Mouse (Mus musculus): Measurements from ENCODE around the gene Tia1. TPM values are rescaled to one million over a fixed set of nuclear protein-coding genes. Genes with fewer than 3 reads are reported as not detected.

The Tia1 gene
- total RNA-seq, 2 experiments from 2014 or later: 38.5 to 39.9 TPM

DNA sequence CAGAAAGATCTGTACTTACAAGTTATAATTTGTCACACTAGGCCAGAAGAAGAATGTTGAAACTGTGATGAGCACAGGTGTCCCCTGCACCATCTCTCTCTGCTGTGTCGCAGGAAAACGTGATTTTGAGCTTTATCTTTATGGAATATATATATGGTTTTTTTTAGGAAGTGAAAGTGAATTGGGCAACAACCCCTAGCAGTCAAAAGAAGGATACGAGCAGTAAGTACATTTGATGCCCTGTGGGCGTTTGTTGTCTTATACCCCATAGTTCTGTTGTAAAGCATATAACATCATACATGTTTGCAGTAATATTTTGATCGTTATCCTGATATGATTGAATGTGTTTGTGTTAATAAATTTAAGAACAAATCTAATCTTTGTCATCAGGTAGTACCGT lies 14.7 kb downstream of the Tia1 start:
- intact Hi-C loops (cut with DNase I): no loop called here

DNA sequence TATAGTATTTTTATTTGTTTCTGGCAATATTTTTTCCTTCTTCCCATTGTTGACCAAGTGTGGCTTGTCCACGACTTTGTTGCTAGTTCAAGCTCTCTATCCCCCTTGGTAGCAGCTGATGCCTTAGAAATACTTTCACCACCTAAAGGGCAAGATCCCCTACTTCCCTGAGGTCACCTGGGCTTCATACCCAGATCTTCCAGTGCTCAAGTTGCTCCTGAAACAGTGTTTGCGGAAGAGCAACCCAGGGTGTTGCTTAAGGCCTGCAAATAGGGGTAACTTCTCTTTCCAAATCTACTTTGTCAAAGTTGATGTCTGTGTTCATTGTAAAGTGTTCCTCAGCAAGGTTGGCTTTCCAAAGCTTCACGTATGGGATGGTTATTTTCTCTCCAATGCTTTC lies 15.2 kb downstream of the Tia1 start:
- intact Hi-C loops (cut with DNase I): no loop called here
- no peak for DNase-seq

More for the DNA sequence above, 14.7 kb downstream of the Tia1 start:
- DNase-seq: no peak

DNA sequence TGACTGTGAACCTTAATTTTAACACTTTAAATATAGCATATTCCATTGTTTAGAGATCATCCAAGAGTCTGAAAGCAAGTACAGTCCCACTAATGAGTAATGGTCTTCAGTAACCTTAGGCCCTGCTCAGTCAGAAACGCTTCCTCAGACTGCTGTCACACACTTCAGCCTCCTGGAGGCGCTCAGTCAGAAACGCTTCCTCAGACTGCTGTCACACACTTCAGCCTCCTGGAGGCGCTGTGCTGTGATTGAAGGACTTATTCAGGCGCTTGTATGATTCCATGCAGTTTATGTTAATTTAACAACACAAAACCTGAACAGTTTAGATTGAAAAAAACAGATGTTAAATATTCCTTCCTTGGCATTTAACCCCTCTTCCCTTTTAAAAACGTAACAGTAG lies 16.5 kb downstream of the Tia1 start:
- intact Hi-C loops (cut with DNase I): no loop called here
- no peak for DNase-seq

DNA sequence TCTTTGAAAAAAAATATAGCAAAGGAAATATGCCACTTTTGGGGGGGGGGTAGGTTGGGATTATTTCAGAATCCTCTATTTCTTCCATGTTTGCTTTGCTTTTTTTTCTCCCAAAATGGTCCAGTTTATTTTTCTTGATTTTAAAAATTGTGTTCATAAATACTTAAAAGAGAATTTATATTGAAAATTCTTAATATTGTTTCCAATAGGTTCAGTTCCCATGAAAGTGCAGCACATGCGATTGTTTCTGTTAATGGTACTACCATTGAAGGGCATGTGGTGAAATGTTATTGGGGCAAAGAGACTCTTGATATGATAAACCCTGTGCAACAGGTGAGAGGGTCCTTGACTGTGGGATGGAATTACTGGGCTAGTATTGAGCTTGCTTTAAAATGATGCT lies 22.3 kb downstream of the Tia1 start, which contains the start of gene Gm44790:
Gm44790 (plus strand) TSS at position 301 of the 400 bp plus-strand sequence.
- intact Hi-C loops (cut with DNase I): no loop called here
- DNase-seq: no peak

DNA sequence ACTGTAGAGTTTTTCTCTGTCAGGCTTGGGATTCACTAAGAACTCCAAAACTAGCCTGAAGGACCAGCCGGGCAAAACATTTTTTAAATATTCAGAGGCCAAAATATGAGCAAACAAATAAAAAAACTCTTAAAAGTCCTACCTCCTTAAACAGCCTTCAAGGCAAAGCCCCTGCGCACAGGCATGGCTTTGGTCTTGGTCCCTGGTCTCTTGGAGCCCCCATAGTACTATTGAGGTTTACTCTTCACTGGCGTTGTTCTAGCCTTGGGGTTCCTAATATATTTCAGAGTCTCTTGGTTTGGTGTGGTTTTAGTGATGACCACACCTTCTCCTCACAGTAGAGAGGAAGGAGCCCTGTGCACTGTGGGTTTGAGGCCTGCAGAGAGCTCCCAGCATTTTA lies 27.5 kb downstream of the Tia1 start:
- DNase-seq: no peak
- intact Hi-C loops (cut with DNase I): no loop called here

DNA sequence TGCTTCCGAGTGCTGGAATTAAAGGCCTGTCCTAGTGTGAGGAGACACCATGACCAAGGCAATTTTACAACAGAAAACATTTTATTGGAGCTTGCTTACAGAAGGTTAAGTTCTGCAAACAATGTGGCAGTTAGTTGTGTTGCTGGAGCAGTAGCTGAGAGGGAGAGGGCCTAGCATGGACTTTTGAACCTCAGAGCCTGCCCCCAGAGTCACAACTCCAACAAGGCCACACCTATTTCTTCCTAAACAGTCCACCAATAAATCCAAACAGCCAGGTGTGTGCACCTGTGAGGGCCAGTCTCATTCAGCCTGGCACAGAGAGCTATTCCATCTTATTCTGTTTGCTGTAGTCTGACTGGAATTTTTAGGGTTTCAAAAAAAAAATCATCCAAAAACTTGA lies 29.7 kb downstream of the Tia1 start:
- no peak for DNase-seq
- intact Hi-C loops (cut with DNase I): no loop called here

DNA sequence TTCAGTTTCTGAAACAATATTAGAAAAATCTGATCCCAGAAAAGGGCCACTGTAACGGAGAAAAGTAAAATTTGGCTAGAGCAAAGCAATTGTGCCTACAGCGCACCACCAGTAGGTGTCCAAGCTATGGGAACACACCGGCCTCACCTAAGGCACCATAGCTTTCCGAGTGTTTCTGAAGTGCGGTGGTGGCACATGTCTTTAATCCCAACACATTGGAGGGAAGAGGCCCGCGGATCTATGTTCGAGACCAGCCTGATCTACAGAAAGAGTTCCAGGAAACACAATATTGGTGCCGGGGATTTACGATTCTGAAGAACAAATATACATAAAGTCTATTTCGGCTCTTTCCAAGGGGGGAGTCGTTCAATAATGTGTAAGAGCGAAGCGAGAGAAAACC lies 33.7 kb downstream of the Tia1 start:
- DNase-seq: peak; percentile 30 to 59
- intact Hi-C loops (cut with DNase I): loop anchor here (1.0 to 5.0 kb wide), 2 partner anchors 32 to 230 kb away; partner anchors contain the start of gene Mxd1

DNA sequence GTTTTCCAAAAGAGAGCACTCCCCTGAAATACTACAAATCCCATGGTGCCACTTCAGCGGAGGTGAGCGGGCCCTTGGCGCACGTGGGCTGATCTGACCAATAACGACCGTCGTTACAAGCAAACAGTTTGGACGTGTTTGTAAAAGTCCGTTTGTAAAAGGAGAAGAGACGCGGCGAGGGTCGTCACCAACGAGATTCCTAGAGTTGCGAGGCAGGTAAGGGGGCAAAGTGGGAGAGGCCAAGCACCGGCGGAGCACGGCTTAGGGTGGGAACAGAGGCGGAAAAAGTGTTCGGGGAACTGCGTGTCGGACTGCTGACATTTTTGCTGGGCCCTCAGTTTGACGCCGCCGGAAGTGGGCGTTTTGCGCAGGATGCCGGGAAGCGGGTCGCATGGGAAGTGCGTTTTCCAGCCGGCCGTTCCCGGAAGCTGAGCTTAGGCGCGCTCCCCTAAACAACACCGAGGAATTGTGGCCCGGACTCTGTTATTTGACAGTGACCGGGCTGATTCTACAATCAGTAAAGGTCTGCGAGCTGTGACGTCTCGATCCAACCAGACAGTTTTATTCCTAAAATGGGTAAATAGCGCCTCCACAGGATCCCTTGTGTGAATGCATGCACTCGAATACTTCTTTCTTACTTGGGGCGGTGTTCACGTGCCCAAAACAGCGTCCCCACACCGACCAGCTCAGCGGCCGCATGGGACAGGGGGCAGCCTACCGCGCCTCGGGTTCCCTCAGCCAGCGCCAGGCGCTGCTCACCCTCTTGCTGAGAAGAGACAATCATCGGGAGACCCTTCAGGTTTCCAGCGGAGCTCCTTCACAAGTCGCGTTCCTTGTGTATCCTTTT lies 34.5 kb downstream of the Tia1 start, which contains the start of gene C87436:
C87436 (plus strand) TSS at position 103 of the 847 bp plus-strand sequence.
- peak; percentile 92 to 95 for DNase-seq
- intact Hi-C loops (cut with DNase I): loop anchor here (5.0 kb wide), 1 partner anchor 229 kb away; the partner anchor contains the start of gene Mxd1

DNA sequence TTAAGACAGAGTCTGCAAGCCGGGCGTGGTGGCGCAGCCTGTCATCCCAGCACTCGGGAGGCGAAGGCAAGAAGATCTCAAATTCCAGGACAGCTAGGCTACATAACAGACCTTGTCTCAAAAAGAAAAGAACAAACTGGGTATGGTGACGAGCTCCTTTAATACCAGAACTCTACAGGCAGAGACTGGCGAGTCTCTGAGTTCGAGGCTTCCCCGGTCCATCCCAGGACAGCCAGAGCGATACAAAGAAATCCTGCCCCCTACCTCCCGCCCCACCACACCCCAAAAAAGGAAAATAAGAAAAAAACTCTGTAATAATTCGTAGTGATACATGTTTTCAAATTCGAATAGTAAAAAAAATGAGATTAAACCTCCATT lies 35.1 kb downstream of the Tia1 start:
- DNase-seq: no peak
- intact Hi-C loops (cut with DNase I): loop anchor here (5.0 kb wide), 1 partner anchor 228 kb away; the partner anchor contains the start of gene Mxd1

DNA sequence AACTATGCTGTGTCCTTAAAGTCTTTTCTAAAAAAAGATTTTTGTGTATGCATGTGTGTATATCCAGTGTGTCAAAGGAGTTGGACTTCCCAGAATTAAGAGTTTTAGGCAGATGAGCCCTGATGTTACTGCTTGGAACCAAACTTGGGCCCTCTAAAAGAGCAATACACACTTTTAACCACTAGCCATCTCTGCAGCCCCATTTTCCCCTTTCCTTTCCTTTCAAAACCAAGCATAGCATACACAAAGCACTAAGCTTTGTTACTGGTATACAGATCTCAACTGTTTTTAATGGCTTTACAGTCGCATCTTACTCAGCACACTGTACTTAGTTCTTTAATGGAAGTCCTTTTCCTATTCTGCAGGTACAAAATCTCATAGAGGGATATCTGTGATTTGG lies 35.5 kb downstream of the Tia1 start:
- intact Hi-C loops (cut with DNase I): loop anchor here (5.0 kb wide), 1 partner anchor 228 kb away; the partner anchor contains the start of gene Mxd1
- no peak for DNase-seq

DNA sequence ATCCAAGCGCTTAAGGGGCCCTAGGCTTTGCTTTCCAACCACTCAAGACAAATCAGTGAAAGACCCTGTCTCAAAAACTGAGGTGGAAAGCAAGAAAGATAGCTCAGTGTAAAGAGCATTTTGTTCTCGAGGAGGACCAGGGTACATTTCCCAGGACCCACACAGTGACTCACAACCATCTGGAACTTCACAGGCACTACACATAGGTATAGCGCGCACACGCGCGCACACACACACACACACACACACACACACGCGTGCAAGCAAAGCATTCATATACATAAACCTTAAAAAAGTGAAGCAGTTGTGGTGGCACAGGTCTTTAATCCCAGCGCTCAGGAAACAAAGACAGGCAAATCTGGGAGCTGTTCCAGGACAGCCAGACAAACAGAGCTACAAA lies 37.6 kb downstream of the Tia1 start:
- intact Hi-C loops (cut with DNase I): no loop called here
- no peak for DNase-seq

DNA sequence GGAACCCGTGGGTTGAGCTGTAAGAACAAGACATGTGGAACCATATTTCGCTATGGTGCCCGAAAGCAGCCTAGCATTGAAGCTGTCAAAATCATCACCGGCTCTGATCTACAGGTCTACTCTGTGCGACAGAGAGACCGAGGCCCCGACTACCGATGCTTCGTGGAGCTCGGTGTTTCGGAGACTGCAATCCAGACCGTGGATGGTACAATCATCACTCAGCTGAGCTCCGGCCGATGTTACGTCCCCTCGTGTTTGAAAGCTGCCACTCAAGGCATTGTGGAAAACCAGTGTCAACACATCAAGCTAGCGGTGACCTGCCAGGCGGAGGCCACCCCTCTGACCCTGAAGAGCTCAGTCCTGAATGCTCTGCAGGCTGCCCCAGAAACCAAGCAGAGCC lies 41.5 kb downstream of the Tia1 start:
- no peak for DNase-seq
- intact Hi-C loops (cut with DNase I): no loop called here

DNA sequence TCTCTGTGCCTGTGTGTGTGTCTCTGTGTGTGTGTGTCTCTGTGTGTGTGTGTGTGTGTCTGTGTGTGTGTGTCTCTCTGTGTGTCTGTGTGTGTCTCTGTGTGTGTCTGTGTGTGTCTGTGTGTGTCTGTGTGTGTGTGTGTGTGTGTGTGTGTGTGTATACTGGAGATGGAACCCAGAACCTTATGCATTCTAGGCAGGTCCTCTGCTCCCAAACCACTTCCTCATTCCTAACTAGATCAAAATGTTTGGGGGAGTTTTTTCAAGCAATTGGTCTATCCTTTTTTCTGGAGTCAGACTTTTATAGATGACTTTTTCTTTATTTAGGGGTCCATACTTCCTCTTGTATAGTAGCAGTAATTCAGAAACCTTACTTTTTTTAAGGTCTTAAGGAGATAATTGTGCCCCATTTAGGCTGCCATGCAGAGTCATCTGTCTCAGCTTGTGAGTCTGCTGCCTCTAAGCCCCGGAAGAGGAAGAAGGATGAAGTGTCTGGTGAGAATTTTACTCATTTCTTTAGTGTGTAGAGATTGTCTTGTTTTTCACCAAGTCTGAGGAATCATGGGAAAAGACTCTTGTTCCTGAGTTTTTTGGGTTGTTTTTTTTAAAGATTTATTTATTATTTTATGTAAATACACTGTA lies 43.0 kb downstream of the Tia1 start:
- intact Hi-C loops (cut with DNase I): no loop called here
- no peak for DNase-seq

DNA sequence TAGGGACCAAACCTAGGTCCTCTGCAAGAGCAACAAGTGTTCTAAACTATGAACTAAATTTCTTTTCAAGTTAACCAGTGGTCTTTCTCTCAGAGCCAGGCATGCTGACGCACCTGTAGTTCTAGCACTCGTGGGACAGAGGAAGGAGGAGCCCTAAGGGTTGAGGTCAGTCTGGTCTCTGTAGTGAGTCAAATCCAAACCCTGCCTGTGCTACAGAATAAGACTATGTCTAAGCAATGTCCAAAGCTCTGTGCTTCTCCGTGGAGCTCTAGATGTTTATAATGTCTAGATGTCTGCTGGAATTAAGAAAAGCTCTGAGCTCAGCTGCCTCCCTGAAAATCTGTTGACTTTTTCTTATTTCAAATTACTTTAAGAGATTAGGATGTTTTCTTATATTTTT lies 52.7 kb downstream of the Tia1 start:
- DNase-seq: no peak
- intact Hi-C loops (cut with DNase I): no loop called here

DNA sequence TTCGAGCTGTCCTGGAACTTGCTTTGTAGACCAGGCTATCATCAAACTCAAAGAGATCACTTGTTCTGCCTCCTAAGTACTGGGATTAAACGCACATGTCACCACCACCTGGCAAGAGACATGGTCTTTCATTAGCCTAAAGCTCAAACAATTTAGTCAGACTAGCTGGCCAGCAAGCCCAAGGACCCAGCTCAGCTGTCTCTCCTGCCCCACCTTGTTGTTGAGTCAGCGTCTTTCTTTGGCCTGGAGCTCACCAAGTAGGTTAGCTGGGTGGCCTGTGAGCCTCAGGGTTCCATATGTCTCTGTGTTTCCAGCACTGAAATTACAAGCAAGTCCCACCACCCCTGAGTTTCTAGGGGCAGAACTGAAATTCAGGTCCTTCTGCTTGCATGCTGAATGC lies 59.1 kb downstream of the Tia1 start:
- DNase-seq: no peak

DNA sequence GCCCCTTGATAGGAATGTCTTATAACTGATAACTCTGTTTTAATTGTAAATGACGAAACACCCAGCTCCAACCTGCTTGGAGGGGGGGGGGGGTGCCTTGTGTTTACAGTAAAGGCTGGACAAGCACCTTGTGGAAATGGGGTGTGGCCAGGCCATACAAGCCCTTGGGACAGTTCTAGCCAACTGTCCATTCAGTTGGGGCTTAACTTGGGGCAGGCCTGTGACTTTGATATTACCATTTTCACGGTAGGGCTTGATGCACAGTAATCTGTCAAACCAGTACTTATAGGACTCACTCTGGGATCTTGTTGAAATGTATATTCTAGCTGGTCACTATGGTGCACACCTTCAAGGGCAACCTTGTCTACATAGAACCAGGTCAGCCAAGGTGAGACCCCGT lies 67.3 kb downstream of the Tia1 start:
- intact Hi-C loops (cut with DNase I): loop anchor here (5.0 kb wide), 1 partner anchor 196 kb away; the partner anchor contains the start of gene Mxd1
- DNase-seq: no peak

More for the DNA sequence above, 59.1 kb downstream of the Tia1 start:
- intact Hi-C loops (cut with DNase I): no loop called here

DNA sequence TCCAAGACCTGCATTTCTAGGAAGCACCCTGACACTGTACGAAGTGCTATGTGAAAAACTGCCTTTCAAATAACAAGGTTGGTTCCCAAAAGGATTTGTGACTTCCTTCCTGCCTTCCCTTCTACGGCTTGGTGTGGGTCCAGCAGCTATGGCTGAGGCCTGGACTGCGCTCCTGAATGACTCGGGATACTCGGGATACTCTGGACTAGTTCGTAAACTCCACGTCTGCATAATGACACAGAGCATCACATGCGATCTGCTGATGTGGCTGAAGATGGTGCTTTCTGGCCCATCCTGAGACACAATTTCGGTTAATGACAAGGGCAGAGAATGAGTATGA lies 67.7 kb downstream of the Tia1 start:
- no peak for DNase-seq
- intact Hi-C loops (cut with DNase I): loop anchor here (1.0 to 5.0 kb wide), 3 partner anchors 25 to 196 kb away; partner anchors contain the start of gene Mxd1

DNA sequence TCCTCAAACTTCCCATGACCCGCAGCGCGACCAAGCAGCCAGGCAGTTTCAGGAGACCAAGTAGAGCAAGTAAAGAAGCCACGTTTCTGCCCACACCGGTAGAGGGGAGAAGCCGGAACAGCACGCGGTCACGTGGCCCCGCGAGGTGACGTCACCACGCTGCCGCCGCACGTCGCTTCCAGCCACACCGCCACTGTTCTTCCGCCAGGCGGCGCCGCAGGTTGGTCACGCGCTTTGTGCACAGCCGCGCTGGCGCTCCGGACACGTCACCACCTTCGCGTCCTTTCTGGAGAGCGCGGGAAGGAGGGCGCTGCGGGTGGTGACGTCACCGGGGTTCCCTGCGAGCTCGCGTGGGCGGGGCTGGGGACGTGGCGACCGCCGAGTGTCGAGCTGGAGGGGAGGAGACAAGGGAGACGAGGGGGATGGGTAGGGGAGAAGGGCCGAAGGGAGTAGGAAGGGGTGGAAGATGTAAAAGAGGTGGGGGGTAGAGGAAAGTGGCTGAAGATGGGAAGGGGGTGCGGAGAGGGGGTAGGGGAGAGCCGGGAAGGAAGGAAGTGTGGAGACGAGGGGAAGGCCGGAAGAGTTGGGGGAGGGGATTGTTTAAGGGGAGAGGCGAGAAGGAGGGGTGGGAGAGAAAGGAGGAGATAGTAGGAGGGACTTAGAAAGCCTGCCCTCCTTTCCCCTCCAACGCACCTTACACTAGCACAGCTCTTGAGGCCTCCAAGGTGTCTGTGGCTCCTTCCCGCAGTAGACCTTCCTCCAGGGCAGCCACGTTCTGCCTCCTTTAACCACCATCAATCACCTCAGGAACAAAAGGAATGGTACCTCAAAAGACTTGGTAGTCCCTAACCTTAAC lies 68.3 kb downstream of the Tia1 start:
- peak; percentile 100 for DNase-seq
- intact Hi-C loops (cut with DNase I): loop anchor here (1.0 to 5.0 kb wide), 3 partner anchors 24 to 195 kb away; partner anchors contain the start of gene Mxd1

DNA sequence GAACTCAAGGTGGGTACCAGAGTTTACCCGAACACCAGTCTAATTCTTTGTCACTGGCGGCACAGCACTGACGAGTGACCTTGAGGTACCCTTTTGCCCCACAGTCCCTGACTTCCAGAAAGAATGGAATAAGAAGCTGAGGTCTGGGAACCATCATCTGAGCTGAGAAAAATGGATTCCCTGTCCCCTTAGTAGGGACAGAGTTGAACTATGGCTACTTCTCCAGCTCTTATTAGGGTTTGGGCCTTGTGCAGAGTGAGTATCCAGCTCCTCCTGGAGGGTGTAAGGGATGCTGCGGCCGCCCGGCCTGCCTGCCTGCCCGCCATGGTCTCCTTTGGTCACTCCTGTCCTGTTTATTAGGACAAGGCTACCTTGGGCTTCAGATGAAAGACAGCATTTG lies 69.1 kb downstream of the Tia1 start:
- peak in 1 of 2 experiments; percentile 35 for DNase-seq
- intact Hi-C loops (cut with DNase I): loop anchor here (2.0 to 5.0 kb wide), 2 partner anchors 24 to 194 kb away; partner anchors contain the start of gene Mxd1

DNA sequence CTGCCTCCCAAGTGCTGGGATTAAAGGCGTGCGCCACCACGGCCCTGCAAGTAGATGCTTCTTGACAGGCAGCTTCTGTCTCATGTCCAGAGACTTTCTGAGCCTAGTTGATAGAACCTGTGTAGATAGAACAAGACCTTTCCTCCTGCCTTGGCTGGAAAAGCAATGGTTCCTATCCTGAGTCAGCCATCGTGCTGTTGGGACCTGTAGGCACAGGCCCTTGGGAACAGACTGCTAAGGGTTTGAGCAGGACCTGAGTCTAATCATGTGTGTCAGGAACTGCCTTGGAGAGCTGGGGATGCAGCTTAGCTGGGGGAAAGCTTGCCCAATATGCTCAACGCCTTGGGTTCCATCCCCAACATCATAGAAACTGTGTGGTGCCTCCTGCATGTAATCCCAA lies 70.1 kb downstream of the Tia1 start:
- no peak for DNase-seq
- intact Hi-C loops (cut with DNase I): loop anchor here (5.0 kb wide), 1 partner anchor 193 kb away; the partner anchor contains the start of gene Mxd1
